Mouse (Mus musculus) MEL (cell line): ENCODE results near the gene Cyb5r1. TPM values are rescaled to one million over a fixed set of nuclear protein-coding genes. Genes with fewer than 3 reads are reported as not detected.
A peak's percentile ranks its signal among the peaks of the same experiment; 100 is the strongest.

Experiments used
- DNase-seq: peaks from one replicate; pipeline ENCODE4 v3.0.0; 2011; ENCODE audit warnings: low read depth, low spot score
- H3K27ac ChIP-seq: 2 replicates; pipeline ENCODE4 v1.5.1; 2012; ENCODE audit warnings: low read depth, mild to moderate bottlenecking, control low read depth, low read length, moderate library complexity; ENCODE audit not compliant: control insufficient read depth
- H3K27me3 ChIP-seq, 2 experiments: fragments of 150-350 bp in 1 of 2; sonication (generic) in 1 of 2; 2 replicates each; pipeline ENCODE4 v1.6.1; 2012; ENCODE audit warnings: low read length in 2 of 2, mild to moderate bottlenecking in 2 of 2, improper control_type of control experiment in 1 of 2, moderate library complexity in 1 of 2; ENCODE audit not compliant: insufficient read depth in 2 of 2, control insufficient read depth in 1 of 2
- H3K36me3 ChIP-seq, 2 experiments: 2 replicates each; pipeline ENCODE4 v1.6.1; 2012 to 2014; ENCODE audit warnings: low read length in 2 of 2, improper control_type of control experiment in 1 of 2, inconsistent platforms in 1 of 2, mild to moderate bottlenecking in 1 of 2; ENCODE audit not compliant: insufficient read depth in 2 of 2, control insufficient read depth in 1 of 2
- H3K4me1 ChIP-seq, 2 experiments: fragments of 150-350 bp in 1 of 2; sonication (generic) in 1 of 2; 2 replicates each; pipeline ENCODE4 v1.6.1; 2012; ENCODE audit warnings: low read length in 2 of 2, improper control_type of control experiment in 1 of 2, mild to moderate bottlenecking in 1 of 2; ENCODE audit not compliant: insufficient read depth in 2 of 2, control insufficient read depth in 1 of 2
- H3K4me3 ChIP-seq, 2 experiments: fragments of 150-350 bp in 1 of 2; sonication (generic) in 1 of 2; 2 replicates each; pipeline ENCODE4 v1.5.1; 2012; ENCODE audit warnings: low read depth in 2 of 2, low read length in 2 of 2, mild to moderate bottlenecking in 2 of 2, moderate library complexity in 2 of 2, control low read depth in 1 of 2, improper control_type of control experiment in 1 of 2; ENCODE audit not compliant: control insufficient read depth in 1 of 2, insufficient read depth in 1 of 2
- H3K79me2 ChIP-seq: 2 replicates; pipeline ENCODE4 v1.6.1; 2012; ENCODE audit warnings: mild to moderate bottlenecking, low read length, moderate library complexity; ENCODE audit not compliant: control insufficient read depth, poor library complexity, insufficient read depth
- H3K9ac ChIP-seq: 2 replicates; pipeline ENCODE4 v1.6.1; 2012; ENCODE audit warnings: low read depth, mild to moderate bottlenecking, control low read depth, low read length, moderate library complexity; ENCODE audit not compliant: control insufficient read depth, poor library complexity, severe bottlenecking
- H3K9me3 ChIP-seq: fragments of 150-350 bp; sonication (generic); replicated peaks from 2 replicates; pipeline ENCODE4 v1.6.1; 2012; ENCODE audit warnings: mild to moderate bottlenecking, low read length, improper control_type of control experiment, moderate library complexity; ENCODE audit not compliant: insufficient read depth
- CHD2 ChIP-seq: IDR thresholded peaks from 2 replicates; pipeline ENCODE4 v1.6.1; 2011; ENCODE audit warnings: low read length, improper control_type of control experiment
- CTCF ChIP-seq, 3 experiments: IDR thresholded peaks in 2 of 3; conservative IDR thresholded peaks in 1 of 3; 2 replicates each; pipeline ENCODE4 v1.5.1; 2011 to 2012; ENCODE audit warnings: low read length in 3 of 3, low read depth in 2 of 3, mild to moderate bottlenecking in 2 of 3, improper control_type of control experiment in 1 of 3, inconsistent platforms in 1 of 3, mixed read lengths in 1 of 3, moderate library complexity in 1 of 3; ENCODE audit not compliant: control insufficient read depth in 1 of 3, insufficient read depth in 1 of 3, poor library complexity in 1 of 3, severe bottlenecking in 1 of 3
- ELF1 ChIP-seq: IDR thresholded peaks from 2 replicates; pipeline ENCODE4 v1.6.1; 2014; ENCODE audit warnings: low read depth, mild to moderate bottlenecking, inconsistent platforms, low read length, improper control_type of control experiment, moderate library complexity
- ETS1 ChIP-seq: IDR thresholded peaks from 2 replicates; pipeline ENCODE4 v1.6.1; 2012; ENCODE audit warnings: low read depth, mild to moderate bottlenecking, inconsistent platforms, low read length, improper control_type of control experiment, moderate library complexity
- GATA1 ChIP-seq: IDR thresholded peaks from 2 replicates; pipeline ENCODE4 v1.6.1; 2011; ENCODE audit warnings: low read depth, low read length, improper control_type of control experiment
- HCFC1 ChIP-seq: IDR thresholded peaks from 2 replicates; pipeline ENCODE4 v1.6.1; 2012; ENCODE audit warnings: low read depth, mild to moderate bottlenecking, inconsistent platforms, low read length, improper control_type of control experiment, moderate library complexity
- JUND ChIP-seq: IDR thresholded peaks from 2 replicates; pipeline ENCODE4 v1.6.1; 2011; ENCODE audit warnings: low read depth, mild to moderate bottlenecking, improper control_type of control experiment, low read length
- MAX ChIP-seq: IDR thresholded peaks from 2 replicates; pipeline ENCODE4 v1.6.1; 2011; ENCODE audit warnings: low read length, improper control_type of control experiment
- MAZ ChIP-seq: IDR thresholded peaks from 2 replicates; pipeline ENCODE4 v1.6.1; 2012; ENCODE audit warnings: low read depth, mild to moderate bottlenecking, inconsistent platforms, low read length, improper control_type of control experiment
- MEF2A ChIP-seq: IDR thresholded peaks from 2 replicates; pipeline ENCODE4 v1.6.1; 2014; ENCODE audit warnings: low read depth, mild to moderate bottlenecking, inconsistent platforms, low read length, improper control_type of control experiment; ENCODE audit not compliant: poor library complexity, insufficient replicate concordance, severe bottlenecking; ENCODE audit errors: extremely low read depth
- MXI1 ChIP-seq: IDR thresholded peaks from 2 replicates; pipeline ENCODE4 v1.6.1; 2011; ENCODE audit warnings: mild to moderate bottlenecking, low read depth, low read length, improper control_type of control experiment
- NELFE ChIP-seq: IDR thresholded peaks from 2 replicates; pipeline ENCODE4 v1.6.1; 2011; ENCODE audit warnings: low read depth, low read length, improper control_type of control experiment
- NRF1 ChIP-seq: IDR thresholded peaks from 2 replicates; pipeline ENCODE4 v1.6.1; 2014; ENCODE audit warnings: low read depth, mild to moderate bottlenecking, inconsistent platforms, low read length, improper control_type of control experiment, moderate library complexity; ENCODE audit not compliant: poor library complexity, insufficient read depth, severe bottlenecking
- POLR2A ChIP-seq, 2 experiments: IDR thresholded peaks; 2 replicates each; pipeline ENCODE4 v1.6.1; 2011 to 2012; ENCODE audit warnings: low read length in 2 of 2, mild to moderate bottlenecking in 2 of 2, control low read depth in 1 of 2, improper control_type of control experiment in 1 of 2, low read depth in 1 of 2, moderate library complexity in 1 of 2; ENCODE audit not compliant: control insufficient read depth in 1 of 2, insufficient read depth in 1 of 2, poor library complexity in 1 of 2
- POLR2AphosphoS2 ChIP-seq: IDR thresholded peaks from 2 replicates; pipeline ENCODE4 v1.6.1; 2011; ENCODE audit warnings: low read length, improper control_type of control experiment
- RAD21 ChIP-seq: IDR thresholded peaks from 2 replicates; pipeline ENCODE4 v1.6.1; 2011; ENCODE audit warnings: mild to moderate bottlenecking, low read depth, low read length, improper control_type of control experiment
- SIN3A ChIP-seq: IDR thresholded peaks from 2 replicates; pipeline ENCODE4 v1.6.1; 2012; ENCODE audit warnings: low read length, improper control_type of control experiment, inconsistent platforms
- TAL1 ChIP-seq: IDR thresholded peaks from 2 replicates; pipeline ENCODE4 v1.6.1; 2012; ENCODE audit warnings: mild to moderate bottlenecking, inconsistent platforms, low read length, moderate library complexity, mixed read lengths
- UBTF ChIP-seq: IDR thresholded peaks from 2 replicates; pipeline ENCODE4 v1.6.1; 2012; ENCODE audit warnings: low read depth, mild to moderate bottlenecking, inconsistent platforms, low read length, improper control_type of control experiment, moderate library complexity, borderline replicate concordance; ENCODE audit not compliant: insufficient read depth
- USF1 ChIP-seq: IDR thresholded peaks from 2 replicates; pipeline ENCODE4 v1.6.1; 2014; ENCODE audit warnings: low read depth, mild to moderate bottlenecking, inconsistent platforms, low read length, improper control_type of control experiment, moderate library complexity
- ZKSCAN1 ChIP-seq: IDR thresholded peaks from 2 replicates; pipeline ENCODE4 v1.6.1; 2012; ENCODE audit warnings: low read depth, mild to moderate bottlenecking, inconsistent platforms, low read length, improper control_type of control experiment, moderate library complexity
- ZMIZ1 ChIP-seq: IDR thresholded peaks from 2 replicates; pipeline ENCODE4 v1.6.1; 2012; ENCODE audit warnings: low read depth, mild to moderate bottlenecking, inconsistent platforms, low read length, improper control_type of control experiment, moderate library complexity
- polyA plus RNA-seq, 2 experiments: library from polyadenylated mRNA; stranded (reverse) in 1 of 2; unstranded in 1 of 2; fragments of >175 nt in 1 of 2; fragments of >200 nt in 1 of 2; gene quantifications; 2 replicates each; pipeline versions ENCODE4 v1.2.1 to v1.2.4; 2012; ENCODE audit warnings: low replicate concordance in 2 of 2, low read depth in 1 of 2; ENCODE audit not compliant: insufficient read length in 2 of 2, insufficient read depth in 1 of 2, missing spikeins in 1 of 2
- total RNA-seq: library from RNA; depleted of rRNA; stranded (reverse); fragments of 300-350 nt; gene quantifications from 2 replicates; pipeline ENCODE4 v1.2.3, GENCODE M21; 2012

Gene Cyb5r1
- total and polyA plus RNA-seq, 3 experiments, result 18.8 to 94.8 TPM; not detected in 1

DNA sequence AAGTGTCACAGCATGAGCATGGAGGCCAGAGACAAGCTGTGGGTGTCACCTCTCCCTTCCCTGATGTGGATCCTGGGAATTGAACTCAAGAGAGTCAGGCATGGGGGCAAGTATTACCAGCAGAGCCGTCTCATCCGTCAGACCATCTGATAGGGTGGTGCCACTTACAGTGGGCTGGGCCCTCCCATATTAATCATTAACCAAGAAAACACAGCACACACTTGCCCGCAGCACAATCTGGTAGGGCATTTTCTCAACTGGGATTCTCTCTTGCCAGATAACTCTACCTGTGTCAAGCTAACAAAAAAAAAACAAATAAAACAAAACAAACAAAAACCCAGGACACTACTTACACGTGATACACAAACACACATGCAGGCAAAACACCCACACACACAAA is 47.9 kb upstream of the Cyb5r1 start:
- no peak for DNase-seq
- Histone ChIP-seq H3K4me1 (peaks cover 0 to 3% of the 10 kb centered on the region in 2 experiments; a peak in 1 of 4 replicates), H3K27ac (no peak overlapping the region), H3K36me3 (peaks cover 7 to 13% of the 10 kb centered on the region in 2 experiments), H3K9ac (no peak overlapping the region), H3K27me3 (no peaks in the 10 kb centered on the region), H3K4me3 (no peak overlapping the region), H3K79me2 (peaks cover 12% of the 10 kb centered on the region), H3K9me3 (no peaks in the 10 kb centered on the region)
- TF ChIP-seq TAL1 (no peak), UBTF (no peak)

DNA sequence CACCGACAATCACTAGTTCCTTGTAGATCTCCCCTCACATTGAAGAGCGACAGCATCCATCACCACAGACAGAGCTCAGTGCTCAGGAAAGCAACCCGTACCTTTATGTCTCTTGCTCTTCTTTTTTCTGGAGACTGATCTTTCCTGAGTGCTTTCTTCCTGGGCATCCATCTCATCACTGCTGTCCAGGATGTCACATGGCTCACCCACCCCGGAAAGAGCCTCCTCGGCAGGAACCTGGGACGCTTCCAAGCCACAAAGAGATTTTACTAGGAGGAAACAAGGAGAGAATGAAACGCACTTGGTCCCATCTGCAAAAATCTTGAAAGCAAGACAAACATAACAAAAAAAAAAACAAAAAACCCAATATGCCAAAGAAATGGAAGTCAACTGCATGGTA is 44.7 kb upstream of the Cyb5r1 start:
- Histone ChIP-seq H3K9me3 (no peaks in the 10 kb centered on the region), H3K27me3 (no peaks in the 10 kb centered on the region), H3K79me2 (peaks cover 12% of the 10 kb centered on the region), H3K36me3 (peaks cover 9 to 11% of the 10 kb centered on the region in 2 experiments), H3K4me1 (peaks cover 5 to 6% of the 10 kb centered on the region in 2 experiments), H3K27ac (no peak overlapping the region), H3K4me3 (peak overlapping the region; percentile 65 to 72), H3K9ac (peak overlapping the region; percentile 87)
- DNase-seq, result peak; percentile 28
- no peak for TF ChIP-seq ETS1
- peak; percentile 56; the same call in 1 of the 2 replicates for TF ChIP-seq USF1

- DNase-seq, result peak; percentile 29
- H3K9ac ChIP-seq, result peak overlapping the region; percentile 87
- H3K27ac ChIP-seq, result peak overlapping the region; percentile 28; the same call in 1 of the 2 replicates
Observed at GRCm38 (mm10) chr1:134361195-134361856, 44.0 kb upstream of the Cyb5r1 start.

DNA sequence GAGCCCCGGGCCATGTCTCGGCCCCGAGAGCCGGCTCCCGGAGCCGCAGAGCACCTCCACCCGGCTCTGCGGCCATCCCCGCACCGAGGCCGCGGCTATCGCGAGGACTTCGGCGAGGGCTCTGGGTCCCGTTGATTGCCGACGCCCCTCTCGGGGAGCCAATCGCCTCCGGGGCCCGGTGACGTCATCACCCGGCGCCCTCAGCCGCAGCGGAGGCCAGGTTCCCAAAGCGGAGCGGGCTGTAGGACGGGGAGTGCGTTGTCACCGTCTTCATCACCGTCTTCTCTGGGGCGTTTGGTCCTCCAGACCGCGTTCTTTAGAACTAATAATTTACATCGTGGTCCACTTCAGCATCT is 43.5 kb upstream of the Cyb5r1 start, which contains the start of gene Tmem183a:
Tmem183a (minus strand) TSS at position 123 of the 356 bp plus-strand sequence.
- DNase-seq, result peak; percentile 96
- H3K9ac ChIP-seq, result peak within 1 kb of the TSS; percentile 87
- peak; percentile 98 for TF ChIP-seq NELFE
- TF ChIP-seq ELF1, result peak; percentile 56; the same call in 1 of the 2 replicates
- peak; percentile 96 for TF ChIP-seq POLR2AphosphoS2
- TF ChIP-seq MAX, result peak; percentile 58; the same call in 1 of the 2 replicates
- peak; percentile 93 for TF ChIP-seq SIN3A
- 0 out of 2 replicates have a peak, but pooled peaks have one; percentile 12 for TF ChIP-seq MEF2A
- no peak for TF ChIP-seq MAZ
- peak; percentile 90 for TF ChIP-seq MXI1
- peak; percentile 94 for TF ChIP-seq CHD2
- TF ChIP-seq USF1, result 0 out of 2 replicates have a peak, but pooled peaks have one; percentile 25
- peak; percentile 91 for TF ChIP-seq HCFC1
- peak; percentile 95 for TF ChIP-seq ZMIZ1
- TF ChIP-seq RAD21, result no peak
- peak; percentile 94 to 98 for TF ChIP-seq POLR2A (IDR thresholded peaks at IDR 0.05; ENCODE audit: control insufficient read depth in 1 of 2, insufficient read depth in 1 of 2, low read depth in 1 of 2, low read length in 2 of 2, poor library complexity in 1 of 2)

More at GRCm38 (mm10) chr1:134361195-134361856, 44.0 kb upstream of the Cyb5r1 start:
- TF ChIP-seq CTCF (IDR thresholded peaks at IDR 0.05 in 2 of 3, conservative IDR thresholded peaks at IDR 0.05 in 1 of 3; ENCODE audit: control insufficient read depth in 1 of 3, insufficient read depth in 1 of 3, low read depth in 2 of 3, low read length in 3 of 3, poor library complexity in 1 of 3, severe bottlenecking in 1 of 3) (no peak), NRF1 (no peak), ZKSCAN1 (no peak), JUND (no peak), GATA1 (no peak)
- Histone ChIP-seq H3K9me3 (no peaks in the 10 kb centered on the region), H3K36me3 (peaks cover 7 to 11% of the 10 kb centered on the region in 2 experiments), H3K4me3 (peak overlapping the region; percentile 65 to 72), H3K4me1 (peaks cover 5 to 6% of the 10 kb centered on the region in 2 experiments), H3K79me2 (peaks cover 12% of the 10 kb centered on the region), H3K27me3 (no peaks in the 10 kb centered on the region)

More for the DNA sequence above, 43.5 kb upstream of the Cyb5r1 start, which contains the start of gene Tmem183a:
- H3K79me2 ChIP-seq, result peaks cover 12% of the 10 kb centered on the region
- peak within 1 kb of the TSS; percentile 65 to 86 for H3K4me3 ChIP-seq
- H3K36me3 ChIP-seq, result peaks cover 5 to 11% of the 10 kb centered on the region in 2 experiments
- H3K27me3 ChIP-seq, result no peaks in the 10 kb centered on the region
- H3K9me3 ChIP-seq, result no peaks in the 10 kb centered on the region
- H3K4me1 ChIP-seq, result peaks cover 5 to 6% of the 10 kb centered on the region in 2 experiments
- H3K27ac ChIP-seq, result peak within 1 kb of the TSS; percentile 75
